Mouse (Mus musculus): Measurements from ENCODE around the gene Ackr2. TPM values are rescaled to one million over a fixed set of nuclear protein-coding genes. Genes with fewer than 3 reads are reported as not detected.
A peak's percentile ranks its signal among the peaks of the same experiment; 100 is the strongest.

The Ackr2 gene
- polyA plus RNA-seq, 1 experiment from 2014 or later, result 0.46 TPM

- no peaks in the 10 kb centered on the region for H3K36me3 ChIP-seq
- H3K27me3 ChIP-seq (replicated peaks), result no peaks in the 10 kb centered on the region
- peak overlapping the region; percentile 28 for H3K4me3 ChIP-seq (replicated peaks)
- 43% methylated on average over 4 of the region's 4 CpGs for WGBS
- ATAC-seq, result peak; percentile 59
- H3K4me2 ChIP-seq (replicated peaks), result peak overlapping the region; percentile 66
- H3K9ac ChIP-seq, result peak overlapping the region; percentile 36
- H3K27ac ChIP-seq, result peak overlapping the region; percentile 79; the same call in 1 of the 2 replicates
- H3K4me1 ChIP-seq (replicated peaks), result peaks cover 13% of the 10 kb centered on the region
- no peaks in the 10 kb centered on the region for H3K9me3 ChIP-seq
These were observed 52.9 kb downstream of the Ackr2 start for GRCm38 (mm10) chr9:121951114-121951423.

DNA sequence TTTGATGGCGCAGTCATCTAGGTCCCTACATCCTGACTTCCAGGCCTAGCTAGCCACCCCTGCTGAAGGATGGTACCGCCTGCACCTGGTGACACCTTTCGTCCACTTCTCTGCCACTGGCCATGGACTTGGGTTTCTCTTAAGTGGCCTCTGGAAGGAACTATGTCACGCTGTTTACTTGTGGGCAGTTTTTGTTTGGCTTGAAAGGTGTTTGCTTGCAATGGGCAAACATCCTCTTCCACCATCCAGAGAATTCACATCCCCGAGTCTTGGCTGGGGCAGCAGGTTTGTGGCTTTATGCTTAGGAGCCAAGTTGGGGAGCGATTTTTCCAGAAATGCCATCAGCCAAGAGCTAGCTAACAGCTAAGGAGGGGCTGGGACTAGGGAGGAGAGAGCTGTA lies 54.4 kb downstream of the Ackr2 start:
- Histone ChIP-seq H3K4me3 (replicated peaks) (no peak overlapping the region), H3K9ac (no peak overlapping the region), H3K27ac (no peak overlapping the region), H3K9me3 (no peaks in the 10 kb centered on the region), H3K27me3 (replicated peaks) (no peaks in the 10 kb centered on the region), H3K36me3 (no peaks in the 10 kb centered on the region), H3K4me2 (replicated peaks) (no peak overlapping the region), H3K4me1 (replicated peaks) (peaks cover 13% of the 10 kb centered on the region)
- ATAC-seq, result no peak
- WGBS, result 88% methylated on average over 6 of the region's 6 CpGs

- 52% methylated on average over 7 of the region's 7 CpGs for WGBS
- no peaks in the 10 kb centered on the region for H3K36me3 ChIP-seq
- H3K9me3 ChIP-seq, result no peaks in the 10 kb centered on the region
- no peak for ATAC-seq
- H3K4me2 ChIP-seq (replicated peaks), result no peak overlapping the region
- no peak overlapping the region for H3K4me3 ChIP-seq (replicated peaks)
- H3K9ac ChIP-seq, result no peak overlapping the region
- no peak overlapping the region for H3K27ac ChIP-seq
- H3K27me3 ChIP-seq (replicated peaks), result no peaks in the 10 kb centered on the region
- H3K4me1 ChIP-seq (replicated peaks), result no peaks in the 10 kb centered on the region; the same call in 1 of the 2 replicates
These were observed 61.9 kb downstream of the Ackr2 start for GRCm38 (mm10) chr9:121959966-121960635.

Other genes with a start within 250 kb of the Ackr2 start
- gene Sec22c, start 192.9 kb upstream of the Ackr2 start, polyA plus RNA-seq (2015; fragmentation: Nextera tagmentation; extraction: Ambion mirVana), result 14.5 and 14.7 TPM in 2 replicates
- gene Ss18l2, start 188.0 kb upstream of the Ackr2 start, polyA plus RNA-seq (2015; fragmentation: Nextera tagmentation; extraction: Ambion mirVana), result 141 and 147 TPM in 2 replicates
- gene Nktr, start 179.2 kb upstream of the Ackr2 start, polyA plus RNA-seq (2015; fragmentation: Nextera tagmentation; extraction: Ambion mirVana), result 57.9 and 62.6 TPM in 2 replicates
- 13.0 and 14.0 TPM in 2 replicates for gene Zfp651, start 139.0 kb upstream of the Ackr2 start, polyA plus RNA-seq (2015; fragmentation: Nextera tagmentation; extraction: Ambion mirVana)
- gene Klhl40, start 120.7 kb upstream of the Ackr2 start, polyA plus RNA-seq (2015; fragmentation: Nextera tagmentation; extraction: Ambion mirVana), result 0.29 and 0.39 TPM in 2 replicates
- gene Hhatl, start 105.8 kb upstream of the Ackr2 start, polyA plus RNA-seq (2015; fragmentation: Nextera tagmentation; extraction: Ambion mirVana), result 1.1 and 1.5 TPM in 2 replicates
- 1.1 and 1.3 TPM in 2 replicates for gene Ccdc13, start 58.9 kb upstream of the Ackr2 start, polyA plus RNA-seq (2015; fragmentation: Nextera tagmentation; extraction: Ambion mirVana)
- gene Higd1a, start 40.0 kb upstream of the Ackr2 start, polyA plus RNA-seq (2015; fragmentation: Nextera tagmentation; extraction: Ambion mirVana), result 169 and 174 TPM in 2 replicates
- not detected in 2 replicates for gene Cyp8b1, start 17.9 kb downstream of the Ackr2 start, polyA plus RNA-seq (2015; fragmentation: Nextera tagmentation; extraction: Ambion mirVana)
- gene Fam198a, start 52.6 kb downstream of the Ackr2 start, polyA plus RNA-seq (2015; fragmentation: Nextera tagmentation; extraction: Ambion mirVana), result 3.1 and 4.6 TPM in 2 replicates
- 12.9 and 15.9 TPM in 2 replicates for gene Pomgnt2, start 98.8 kb downstream of the Ackr2 start, polyA plus RNA-seq (2015; fragmentation: Nextera tagmentation; extraction: Ambion mirVana)
- 46.1 and 49.4 TPM in 2 replicates for gene Snrk, start 218.9 kb downstream of the Ackr2 start, polyA plus RNA-seq (2015; fragmentation: Nextera tagmentation; extraction: Ambion mirVana)

All from intestine, embryonic 15.5 days (tissue).